Mouse (Mus musculus) erythroid progenitor cell, adult 5-6 weeks (primary cell): Measurements from ENCODE around the gene Kremen2. TPM values are rescaled to one million over a fixed set of nuclear protein-coding genes. Genes with fewer than 3 reads are reported as not detected.

ENCODE experiments used
- ATAC-seq: replicated peaks from 2 replicates; pipeline ENCODE4 v1.8.0; 2016; ENCODE audit warnings: moderate number of reproducible peaks, mild to moderate bottlenecking, moderate TSS enrichment, inconsistent platforms; ENCODE audit not compliant: poor library complexity, low FRiP score, severe bottlenecking
- total RNA-seq, 2 experiments: library from RNA; stranded (forward) in 1 of 2; stranded (reverse) in 1 of 2; fragments of 150-400 nt in 1 of 2; fragments of 186-747, 209-891 nt in 1 of 2; gene quantifications; 2 replicates each; pipeline versions ENCODE4 v1.2.3 to v1.2.4; 2015 to 2017; ENCODE audit warnings: low replicate concordance in 2 of 2

Gene Kremen2
- total RNA-seq, 2 experiments from 2014 or later, result not detected

- ATAC-seq, result no peak
Observed at GRCm38 (mm10) chr17:23762976-23763375, 17.3 kb upstream of the Kremen2 start.

GRCm38 (mm10) chr17:23761155-23761554 is 15.5 kb upstream of the Kremen2 start:
- ATAC-seq, result no peak

- ATAC-seq, result no peak
Observed at GRCm38 (mm10) chr17:23760231-23760630, 14.6 kb upstream of the Kremen2 start.

- ATAC-seq, result no peak
Observed at GRCm38 (mm10) chr17:23758801-23759200, 13.2 kb upstream of the Kremen2 start.

- ATAC-seq, result no peak
Observed at GRCm38 (mm10) chr17:23757581-23757980, 11.9 kb upstream of the Kremen2 start.

GRCm38 (mm10) chr17:23755689-23756088 is 10.1 kb upstream of the Kremen2 start:
- no peak for ATAC-seq

- no peak for ATAC-seq
Observed at GRCm38 (mm10) chr17:23749400-23750191, 4.0 kb upstream of the Kremen2 start.

GRCm38 (mm10) chr17:23748631-23749391 is 3.2 kb upstream of the Kremen2 start:
- ATAC-seq, result peak; percentile 74

GRCm38 (mm10) chr17:23748026-23748425 is 2.4 kb upstream of the Kremen2 start:
- no peak for ATAC-seq

- ATAC-seq, result no peak
Observed at GRCm38 (mm10) chr17:23747471-23747870, 1.8 kb upstream of the Kremen2 start.

GRCm38 (mm10) chr17:23746767-23747166 is 1.1 kb upstream of the Kremen2 start:
- ATAC-seq, result no peak

GRCm38 (mm10) chr17:23746311-23746710 is 678 bp upstream of the Kremen2 start:
- no peak for ATAC-seq

GRCm38 (mm10) chr17:23744651-23745050 is 982 bp downstream of the Kremen2 start:
- no peak for ATAC-seq

GRCm38 (mm10) chr17:23744076-23744475 is 1.6 kb downstream of the Kremen2 start:
- no peak for ATAC-seq

GRCm38 (mm10) chr17:23742941-23743340 is 2.7 kb downstream of the Kremen2 start:
- no peak for ATAC-seq

- no peak for ATAC-seq
Observed at GRCm38 (mm10) chr17:23742210-23742793, 3.3 kb downstream of the Kremen2 start.

- no peak for ATAC-seq
Observed at GRCm38 (mm10) chr17:23741359-23742209, 4.0 kb downstream of the Kremen2 start.

- ATAC-seq, result peak; percentile 73
Observed at GRCm38 (mm10) chr17:23740598-23741021, 5.0 kb downstream of the Kremen2 start, which contains the start of gene Paqr4. Gene Paqr4 (minus strand): TSS chr17:23740867.

GRCm38 (mm10) chr17:23740136-23740584 is 5.5 kb downstream of the Kremen2 start:
- peak; percentile 88 for ATAC-seq
